Mouse (Mus musculus) right cerebral cortex, postnatal 36 days (tissue): ENCODE data around the gene Top1.

Experiments
- DNase-seq, 2 experiments: peaks; one replicate each; pipeline ENCODE4 v3.0.0; 2022; ENCODE audit warnings: low spot score in 2 of 2, mixed read lengths in 1 of 2

Gene Top1

GRCm38 (mm10) chr2:160741580-160741979 lies 95.9 kb downstream of the Top1 start:
- no peak for DNase-seq

- no peak for DNase-seq
Observed at GRCm38 (mm10) chr2:160742161-160742609, 96.5 kb downstream of the Top1 start.

- DNase-seq: no peak
Observed at GRCm38 (mm10) chr2:160744040-160744822, 98.5 kb downstream of the Top1 start.

DNA sequence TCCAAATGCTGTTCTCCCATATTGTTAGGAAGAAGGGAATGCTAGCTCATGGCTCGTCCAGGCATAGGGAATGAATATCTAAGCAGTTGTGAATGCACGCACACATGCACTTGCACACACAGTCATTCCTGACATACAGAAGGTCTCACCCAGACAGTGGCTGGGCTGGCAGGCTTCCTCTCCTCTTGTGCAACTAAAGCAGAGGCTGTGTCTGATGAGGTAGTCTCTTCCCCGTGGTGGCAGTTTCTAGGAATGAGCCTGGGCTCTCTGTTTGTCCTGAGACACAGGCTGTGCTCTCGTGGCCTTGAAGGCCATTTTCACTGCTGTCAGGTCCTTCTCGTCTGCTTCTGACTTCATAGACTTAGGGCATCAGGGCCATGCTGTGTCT lies 99.1 kb downstream of the Top1 start:
- DNase-seq: no peak

- DNase-seq: no peak
Observed at GRCm38 (mm10) chr2:160745497-160745896, 99.8 kb downstream of the Top1 start.

DNA sequence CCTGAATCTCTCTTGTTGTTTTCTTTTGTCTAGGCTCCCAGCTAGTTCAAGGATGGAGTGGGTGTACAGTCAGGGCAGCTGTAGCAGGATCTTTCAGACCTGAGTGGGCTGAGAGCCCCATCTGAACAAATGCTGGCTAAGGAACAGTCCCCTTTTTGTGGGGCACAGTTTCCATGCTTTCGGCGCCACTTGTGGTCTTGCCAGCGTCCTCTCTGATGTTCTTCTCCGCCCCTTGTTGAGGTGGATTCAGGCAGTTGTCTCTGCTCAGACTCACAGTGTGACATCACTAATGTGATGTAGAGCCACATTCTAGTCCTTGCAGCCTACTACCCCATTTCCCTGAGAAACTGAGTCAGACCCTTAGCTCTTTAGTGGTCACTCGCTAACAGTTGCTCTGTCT lies 100.9 kb downstream of the Top1 start:
- no peak for DNase-seq

DNA sequence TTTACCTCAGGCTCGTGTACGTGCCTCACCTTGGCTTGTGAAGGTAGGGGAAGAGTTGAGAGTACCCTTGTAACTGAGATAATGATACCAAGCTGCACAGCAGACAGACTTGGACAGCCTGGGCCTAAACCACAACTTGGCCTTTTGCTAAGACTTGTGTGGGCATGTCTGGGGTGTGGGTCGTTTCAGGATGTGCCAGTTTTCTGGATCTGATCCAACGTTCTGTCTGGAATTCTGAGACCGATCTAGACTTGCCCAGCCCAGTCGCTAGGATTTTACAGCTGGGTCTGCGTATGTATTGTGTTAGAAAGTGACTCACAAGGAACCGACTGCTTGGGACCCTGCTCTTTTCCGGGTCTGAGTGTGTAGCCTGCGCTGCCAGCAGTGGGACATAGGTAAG lies 101.4 kb downstream of the Top1 start:
- DNase-seq: no peak

DNA sequence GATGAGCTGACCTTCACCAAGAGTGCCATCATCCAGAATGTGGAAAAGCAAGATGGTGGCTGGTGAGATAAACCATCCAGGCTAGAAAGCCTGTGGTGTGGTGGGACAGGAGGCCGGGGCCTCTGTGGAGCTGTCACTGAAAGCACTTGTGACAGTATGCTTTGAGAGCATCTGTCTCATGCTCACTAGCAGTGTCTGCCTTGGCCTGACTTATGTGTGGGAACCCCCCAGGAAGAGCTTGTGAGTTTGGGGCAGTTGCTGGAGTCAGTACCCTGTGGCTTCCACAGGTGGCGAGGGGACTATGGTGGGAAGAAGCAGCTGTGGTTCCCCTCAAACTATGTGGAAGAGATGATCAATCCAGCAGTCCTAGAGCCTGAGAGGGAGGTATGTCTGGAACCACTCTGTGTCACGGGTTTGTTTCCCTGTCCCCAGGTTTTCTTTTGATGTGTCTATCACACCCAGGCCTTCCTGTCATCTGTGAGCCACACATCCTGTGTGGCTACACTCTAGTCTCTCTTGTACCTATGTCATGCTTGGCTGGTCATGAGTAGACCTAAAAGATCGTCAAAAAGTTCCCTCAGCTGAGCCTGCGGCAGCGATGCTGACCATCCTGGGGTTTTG lies 111.0 kb downstream of the Top1 start:
- DNase-seq: no peak

- peak in 1 of 2 experiments; percentile 41 for DNase-seq
Observed at GRCm38 (mm10) chr2:160760433-160761184, 114.9 kb downstream of the Top1 start.

DNA sequence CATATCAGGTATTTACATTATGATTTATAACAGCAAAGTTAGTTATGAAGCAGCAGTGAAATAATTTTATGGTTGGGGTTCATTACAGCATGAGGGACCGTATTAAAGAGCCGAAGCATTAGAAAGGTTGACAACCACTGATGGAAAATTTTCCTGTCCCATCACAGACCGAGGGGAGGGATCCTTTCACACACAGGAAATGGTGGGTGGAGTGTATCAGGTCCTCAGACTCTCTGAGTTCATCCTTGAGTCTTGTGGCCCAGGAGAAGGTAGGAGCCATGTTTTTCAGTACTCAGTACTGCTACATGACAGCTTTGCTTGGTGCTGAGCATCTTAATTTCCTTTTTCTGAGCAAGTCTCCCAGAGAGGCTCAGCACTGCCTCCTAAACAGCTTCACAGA lies 118.1 kb downstream of the Top1 start:
- no peak for DNase-seq

DNA sequence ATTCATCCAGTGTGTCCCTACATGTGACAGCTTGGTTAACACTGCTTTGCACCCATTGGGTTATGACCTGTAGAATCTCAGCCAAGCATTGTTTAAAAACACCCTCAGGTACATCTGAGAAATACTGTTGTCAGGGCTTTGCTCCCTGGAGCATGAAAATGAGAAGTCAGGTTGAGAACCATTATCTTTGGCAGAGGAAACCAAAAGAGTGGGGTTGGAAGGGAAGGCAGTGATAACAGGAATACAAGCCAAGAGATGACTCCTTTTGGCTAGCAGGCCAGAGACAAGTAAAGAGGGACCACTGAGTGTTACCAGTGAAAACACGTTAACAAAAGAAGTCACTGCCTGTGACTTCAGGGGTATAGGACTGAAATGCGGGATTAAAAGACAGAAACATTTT lies 118.7 kb downstream of the Top1 start:
- no peak for DNase-seq

GRCm38 (mm10) chr2:160765096-160765495 lies 119.4 kb downstream of the Top1 start:
- DNase-seq: no peak

DNA sequence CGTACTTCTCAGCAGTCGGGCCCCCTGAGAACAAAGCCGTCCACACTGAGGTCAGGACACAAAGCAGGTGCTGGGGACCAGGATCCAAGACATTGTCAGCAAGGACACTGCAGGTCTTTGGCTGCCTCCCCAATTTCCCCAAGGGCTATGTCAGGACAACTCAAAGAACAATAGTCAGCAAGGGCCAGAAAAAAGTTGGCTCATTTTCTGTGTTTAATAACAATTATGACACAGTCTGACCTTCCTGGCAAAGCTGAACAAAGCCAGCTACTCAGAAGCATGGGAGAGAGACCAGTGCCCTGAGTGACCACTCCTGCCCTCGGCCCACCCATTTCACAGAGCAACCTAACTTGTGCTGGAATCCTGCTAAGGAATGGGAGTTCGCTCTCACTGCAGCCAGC lies 120.7 kb downstream of the Top1 start:
- DNase-seq: no peak

DNA sequence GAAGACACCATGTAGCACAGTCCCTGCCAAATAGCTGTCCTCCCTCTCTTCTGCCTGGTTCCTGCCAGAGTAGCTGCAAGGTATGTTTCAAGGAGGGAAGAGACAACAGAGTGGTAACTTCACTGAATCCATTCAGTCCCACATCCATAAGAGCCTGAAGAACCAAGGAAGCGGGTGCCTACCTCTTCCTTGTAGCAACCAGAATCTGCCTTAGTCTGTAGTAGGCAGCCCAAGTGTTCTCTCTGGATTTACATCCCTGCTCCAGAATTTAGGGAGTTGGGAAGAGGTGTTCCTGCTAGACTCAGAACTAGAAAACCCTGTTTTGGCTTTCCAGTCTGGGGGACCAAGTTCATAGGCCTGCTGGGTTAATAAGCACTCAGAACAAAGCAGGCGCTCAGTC lies 121.5 kb downstream of the Top1 start:
- DNase-seq: no peak

DNA sequence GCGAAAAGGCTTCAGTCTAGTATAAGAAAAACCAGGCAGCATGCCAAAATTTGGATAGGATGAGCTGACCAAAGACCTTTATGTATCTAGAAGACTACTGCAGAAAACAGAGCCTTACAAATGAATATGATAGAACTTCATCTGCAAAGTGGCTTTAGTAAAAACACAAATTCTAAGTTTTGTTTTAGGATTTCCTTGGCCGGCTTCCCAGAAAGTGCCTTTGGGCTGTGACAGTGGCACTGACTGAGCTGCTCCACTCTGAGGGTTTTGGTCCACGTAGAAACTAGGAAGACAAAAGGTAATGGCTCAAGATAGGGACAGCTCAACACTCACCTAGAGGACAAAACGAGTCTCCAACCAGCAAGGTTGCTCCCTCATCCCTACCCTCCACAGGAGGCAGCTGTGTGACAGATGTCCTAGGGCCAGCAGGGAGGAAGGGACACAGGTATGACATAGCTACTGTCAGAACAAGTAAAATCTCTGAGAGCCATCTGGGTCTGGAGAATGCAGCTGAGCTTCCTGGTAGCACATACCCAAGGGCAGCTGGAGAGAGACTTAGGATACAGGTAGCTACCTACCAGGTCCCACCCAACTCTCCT lies 122.5 kb downstream of the Top1 start:
- no peak for DNase-seq

GRCm38 (mm10) chr2:160768997-160769396 lies 123.3 kb downstream of the Top1 start:
- no peak for DNase-seq

- no peak for DNase-seq
Observed at GRCm38 (mm10) chr2:160770409-160770808, 124.7 kb downstream of the Top1 start.

DNA sequence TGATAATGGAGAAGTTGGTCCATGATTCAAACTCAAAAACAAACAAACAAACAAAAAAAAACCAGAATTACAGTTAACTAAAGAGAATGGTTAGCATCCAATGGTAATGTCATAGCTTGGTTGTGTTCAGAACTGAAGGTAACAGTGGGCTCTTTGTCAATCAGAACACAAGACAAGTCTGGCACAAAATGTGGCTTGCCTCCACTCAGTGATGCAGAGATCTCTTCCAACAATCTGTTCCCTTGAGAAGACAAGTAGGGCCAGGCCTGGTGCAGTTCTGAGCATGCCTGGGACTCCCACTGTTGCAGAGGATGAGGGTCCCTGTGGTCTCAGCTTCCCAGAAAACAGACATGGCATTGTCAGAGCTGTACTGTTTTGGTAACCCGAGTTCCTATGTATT lies 125.2 kb downstream of the Top1 start:
- no peak for DNase-seq

- DNase-seq: no peak
Observed at GRCm38 (mm10) chr2:160771325-160772276, 125.9 kb downstream of the Top1 start.
